Mouse (Mus musculus) neural tube, embryonic 12.5 days (tissue): ENCODE measurements around the gene Enho. TPM values are rescaled to one million over a fixed set of nuclear protein-coding genes. Genes with fewer than 3 reads are reported as not detected.
"Not testable (repeated sequence)": the region's sequence is repeated elsewhere in the genome, so short reads cannot be mapped to it uniquely, and the experiment has no call there.

Experiments used
- ATAC-seq: fragments of 200-750 bp; cut with Nextera tagmentation; 2 replicates; pipeline ENCODE4 v1.8.0; 2017; ENCODE audit warnings: low read depth, mild to moderate bottlenecking, moderate TSS enrichment, moderate library complexity; ENCODE audit not compliant: low FRiP score
- H3K27ac ChIP-seq: fragments of 300-500 bp; sonication (generic); 2 replicates; pipeline ENCODE4 v1.5.1; 2016
- H3K27me3 ChIP-seq: fragments of 300-500 bp; sonication (generic); replicated peaks from 2 replicates; pipeline ENCODE4 v1.6.1; 2016; ENCODE audit warnings: mild to moderate bottlenecking
- H3K36me3 ChIP-seq: fragments of 300-500 bp; sonication (generic); 2 replicates; pipeline ENCODE4 v1.6.1; 2016; ENCODE audit warnings: mild to moderate bottlenecking
- H3K4me1 ChIP-seq: fragments of 300-500 bp; sonication (generic); 2 replicates; pipeline ENCODE4 v1.6.1; 2016
- H3K4me2 ChIP-seq: fragments of 300-500 bp; sonication (generic); replicated peaks from 2 replicates; pipeline ENCODE4 v1.6.1; 2016; ENCODE audit warnings: mild to moderate bottlenecking
- H3K4me3 ChIP-seq: fragments of 300-500 bp; sonication (generic); 2 replicates; pipeline ENCODE4 v1.5.1; 2016
- H3K9ac ChIP-seq: fragments of 300-500 bp; sonication (generic); 2 replicates; pipeline ENCODE4 v1.6.1; 2016; ENCODE audit warnings: mild to moderate bottlenecking
- H3K9me3 ChIP-seq: fragments of 300-500 bp; sonication (generic); 2 replicates; pipeline ENCODE4 v1.6.1; 2016; ENCODE audit warnings: mild to moderate bottlenecking
- WGBS: fragments of 180-500 bp; shearing (Covaris S2); methylation state at CpG from one replicate; pipeline ENCODE4 v1.1.7; 2016; 5-methylcytosine and 5-hydroxymethylcytosine counted together
- polyA plus RNA-seq: library from polyadenylated mRNA; unstranded; fragments of >200 nt; fragmentation: Nextera tagmentation; extraction: Ambion mirVana; gene quantifications from 2 replicates; pipeline ENCODE4 v1.2.1, GENCODE M21; 2016

Gene Enho
- 73.6 and 74.1 TPM in 2 replicates for polyA plus RNA-seq

DNA sequence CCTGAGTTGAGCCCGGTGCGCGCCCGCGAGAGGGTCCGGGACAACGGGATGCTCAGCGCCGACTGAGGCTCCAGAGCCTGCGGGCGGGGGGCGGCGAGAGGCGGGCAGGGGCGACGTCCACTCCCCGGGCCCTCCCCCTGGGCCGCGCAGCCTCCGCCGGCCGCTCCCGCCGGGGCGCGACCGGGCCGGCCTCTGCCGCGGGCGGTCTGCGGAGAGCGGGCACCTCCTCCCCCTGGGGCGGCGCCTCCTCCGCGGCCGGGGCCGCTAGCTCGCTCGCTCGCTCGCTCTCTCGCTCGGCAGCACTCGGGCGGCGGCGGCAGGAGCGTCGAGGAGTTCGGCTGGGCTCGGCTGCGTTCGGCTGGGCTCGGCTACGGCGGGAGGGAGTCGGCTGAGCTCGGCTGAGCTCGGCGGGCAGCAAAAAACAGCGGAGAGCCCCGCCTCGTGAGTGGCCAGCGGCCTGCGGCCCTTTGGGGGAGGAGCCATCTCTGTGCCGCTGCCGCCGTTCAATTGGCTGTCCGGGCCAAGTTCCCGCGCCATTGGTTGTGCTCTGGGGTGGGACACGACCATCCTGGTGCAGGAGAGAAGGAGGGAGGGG lies at the start of gene Enho:
TSS of gene Enho (minus strand) at position 412 of the 595 bp plus-strand sequence.
- Histone ChIP-seq H3K4me2 (peak within 1 kb of the TSS; percentile 77), H3K27ac (peak within 1 kb of the TSS; percentile 91), H3K9ac (peak within 1 kb of the TSS; percentile 96), H3K9me3 (no peaks in the 10 kb centered on the region), H3K4me3 (peak within 1 kb of the TSS; percentile 74), H3K27me3 (no peaks in the 10 kb centered on the region), H3K36me3 (peaks cover 10% of the 10 kb centered on the region), H3K4me1 (peaks cover 46% of the 10 kb centered on the region)
- under 1% methylated on average over 70 of the region's 74 CpGs for WGBS
- ATAC-seq: peak; percentile 89

DNA sequence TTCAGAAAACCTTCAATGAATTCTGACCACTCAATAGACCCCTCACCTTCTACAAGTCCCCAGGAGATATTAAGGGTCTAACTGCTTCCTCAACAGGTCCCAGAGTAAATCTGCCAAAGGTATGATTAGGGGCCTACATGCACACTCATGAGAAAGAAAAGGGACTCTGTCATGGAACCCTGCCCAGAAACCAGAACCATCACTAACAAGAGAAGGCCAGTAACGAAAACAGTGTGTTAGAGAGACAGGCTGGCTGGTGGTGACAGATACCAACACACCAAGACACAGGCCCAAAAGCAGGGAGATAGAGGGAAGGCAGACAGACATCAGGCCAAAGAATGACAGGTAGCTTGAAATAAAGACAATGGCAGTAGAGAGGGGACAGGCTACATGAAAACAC lies 48.4 kb upstream of the Enho start:
- H3K9me3 ChIP-seq, H3K9ac ChIP-seq, H3K4me2 ChIP-seq, ATAC-seq, H3K27me3 ChIP-seq, H3K36me3 ChIP-seq, H3K27ac ChIP-seq, H3K4me3 ChIP-seq: not testable (repeated sequence)
- WGBS: 64% methylated on average over 1 of the region's 1 CpGs
- peaks cover 13% of the 10 kb centered on the region for H3K4me1 ChIP-seq

DNA sequence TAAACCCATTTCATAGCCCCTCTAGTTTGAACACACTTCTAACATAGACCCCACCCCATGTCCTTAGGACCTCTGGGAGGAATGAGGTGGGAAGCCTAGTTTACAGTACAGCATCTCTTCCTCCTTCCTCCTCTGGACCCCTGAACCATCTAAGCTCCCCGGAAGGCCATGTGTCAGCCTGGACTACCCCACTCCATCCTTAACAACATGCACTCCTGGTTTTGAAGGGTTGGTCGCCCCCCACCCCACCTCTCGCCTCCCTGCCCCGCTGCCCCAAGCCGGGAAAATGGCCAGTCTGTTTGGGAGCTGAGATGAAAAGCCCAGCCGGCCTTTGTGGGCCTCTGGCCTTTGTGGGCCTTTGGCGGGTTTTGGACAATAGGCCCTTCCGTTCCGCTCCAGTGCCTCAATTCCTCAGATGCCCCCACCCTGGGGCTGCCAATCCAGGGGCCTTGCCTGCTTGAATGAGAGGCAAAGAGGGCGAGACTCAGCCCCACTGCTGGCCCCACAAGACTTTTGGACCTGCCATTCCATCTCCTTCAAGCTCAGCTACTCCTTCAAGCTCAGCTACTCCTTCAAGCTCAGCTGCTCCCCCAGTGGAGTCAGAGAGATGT lies 45.9 kb upstream of the Enho start:
- not testable (repeated sequence) for H3K9ac ChIP-seq, H3K36me3 ChIP-seq, ATAC-seq, H3K9me3 ChIP-seq, H3K27ac ChIP-seq, H3K4me3 ChIP-seq, H3K4me2 ChIP-seq, H3K27me3 ChIP-seq
- H3K4me1 ChIP-seq: peaks cover 26% of the 10 kb centered on the region
- 10% methylated on average over 10 of the region's 10 CpGs for WGBS

DNA sequence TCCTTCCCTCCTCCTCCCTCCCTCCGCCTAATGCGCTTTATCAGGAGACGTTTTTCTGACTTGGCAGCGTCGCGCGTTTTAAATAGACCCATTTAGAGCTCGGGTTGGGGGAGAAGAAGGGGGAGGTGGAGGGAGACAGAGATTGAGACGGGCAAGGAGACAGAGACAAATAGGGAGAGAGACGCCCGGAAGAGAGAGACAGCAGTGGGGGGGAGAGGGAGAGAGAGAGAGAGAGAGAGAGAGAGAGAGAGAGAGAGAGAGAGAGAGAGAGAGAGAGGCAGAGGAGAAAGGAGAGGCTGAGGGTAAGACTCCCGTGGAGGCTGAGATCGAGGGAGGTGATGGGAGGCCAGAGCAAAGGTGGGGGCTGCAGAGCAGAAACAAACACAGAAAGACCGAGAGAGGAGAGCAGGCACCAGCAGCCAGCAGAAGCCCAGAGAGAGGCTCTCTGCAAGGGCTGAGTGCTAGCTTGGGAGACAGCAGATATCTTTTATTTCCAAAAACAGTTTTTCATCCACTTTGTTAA lies 44.9 kb upstream of the Enho start:
- not testable (repeated sequence) for H3K36me3 ChIP-seq, H3K27ac ChIP-seq, H3K27me3 ChIP-seq, H3K9me3 ChIP-seq, H3K4me3 ChIP-seq, H3K9ac ChIP-seq
- Histone ChIP-seq H3K4me2 (peak overlapping the region; percentile 32; the same call in 1 of the 2 replicates), H3K4me1 (peaks cover 34% of the 10 kb centered on the region)
- peak; percentile 25; the same call in 1 of the 2 replicates for ATAC-seq
- WGBS: under 1% methylated on average over 13 of the region's 14 CpGs

DNA sequence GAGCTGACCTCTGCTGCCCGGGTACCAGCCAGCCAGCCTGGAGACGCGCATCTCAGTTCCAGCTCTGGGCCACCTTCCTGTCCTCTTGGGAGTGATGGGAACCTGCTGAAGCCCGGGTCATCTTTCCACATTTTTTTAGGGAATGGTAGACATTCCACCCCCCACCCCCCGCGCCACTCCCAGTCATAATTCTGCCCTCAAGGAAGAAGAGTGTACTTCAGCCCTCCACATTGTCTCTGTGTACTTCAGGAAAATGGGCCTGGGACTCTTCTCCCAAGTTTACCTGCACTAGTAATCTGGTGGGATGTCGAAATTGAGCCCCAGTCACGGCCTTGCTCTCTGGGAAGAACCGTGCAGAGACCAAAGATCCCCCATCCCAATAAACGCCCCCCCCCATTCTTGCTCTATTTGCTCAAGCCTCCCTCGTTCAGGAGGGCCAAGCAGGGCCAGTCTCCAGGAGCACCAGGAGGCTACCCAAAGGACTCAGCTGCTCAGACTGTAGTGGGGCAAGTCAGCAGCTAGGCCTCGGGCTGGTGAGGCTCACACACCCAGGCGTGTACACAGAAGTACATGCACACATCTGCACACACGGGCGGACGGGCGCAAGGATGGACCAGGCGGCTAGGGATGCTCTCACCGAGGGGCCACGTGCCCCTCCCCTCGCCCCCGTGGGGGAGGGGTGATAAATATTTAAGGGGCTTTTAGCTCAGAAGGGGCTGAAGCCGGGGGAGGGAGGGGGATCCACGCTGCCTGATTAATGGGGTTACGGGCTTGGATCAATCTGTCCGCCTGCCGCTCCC lies 44.2 kb upstream of the Enho start:
- peak; percentile 68 for ATAC-seq
- Histone ChIP-seq H3K27ac (peak overlapping the region; percentile 53; the same call in 1 of the 2 replicates), H3K4me2 (peak overlapping the region; percentile 38), H3K4me1 (peaks cover 41% of the 10 kb centered on the region)
- H3K9me3 ChIP-seq, H3K27me3 ChIP-seq, H3K4me3 ChIP-seq, H3K36me3 ChIP-seq, H3K9ac ChIP-seq: not testable (repeated sequence)
- under 1% methylated on average over 24 of the region's 27 CpGs for WGBS

DNA sequence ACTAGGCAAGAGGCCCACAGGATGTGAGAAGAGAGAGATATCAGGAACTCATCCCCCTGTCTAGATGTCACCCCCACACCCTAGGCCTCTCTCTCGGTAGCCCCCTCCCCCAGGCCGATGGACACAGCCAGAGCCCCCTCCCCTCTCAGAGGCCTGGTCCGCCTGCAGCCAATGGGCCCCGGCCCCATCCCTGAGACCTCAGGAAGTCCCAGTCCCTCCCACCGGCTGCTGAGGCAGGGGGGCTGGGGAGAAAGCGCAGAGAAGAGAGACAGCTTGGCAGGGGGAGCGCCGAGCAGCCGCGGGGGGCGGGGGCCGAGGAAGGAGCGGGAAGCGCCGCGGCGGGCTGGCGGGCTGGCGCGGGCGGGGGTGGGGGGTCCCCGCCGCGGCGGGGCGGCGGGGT lies 43.2 kb upstream of the Enho start:
- WGBS: 0% methylated on average over 3 of the region's 27 CpGs
- H3K27ac ChIP-seq, H3K9me3 ChIP-seq, H3K36me3 ChIP-seq, H3K27me3 ChIP-seq: not testable (repeated sequence)
- peak overlapping the region; percentile 47 for H3K4me2 ChIP-seq
- peak; percentile 14; the same call in 1 of the 2 replicates for ATAC-seq
- H3K4me3 ChIP-seq: peak overlapping the region; percentile 16; the same call in 1 of the 2 replicates
- 0 out of 2 replicates have a peak overlapping the region, but pooled peaks have one; percentile 40 for H3K9ac ChIP-seq
- peaks cover 50% of the 10 kb centered on the region for H3K4me1 ChIP-seq

DNA sequence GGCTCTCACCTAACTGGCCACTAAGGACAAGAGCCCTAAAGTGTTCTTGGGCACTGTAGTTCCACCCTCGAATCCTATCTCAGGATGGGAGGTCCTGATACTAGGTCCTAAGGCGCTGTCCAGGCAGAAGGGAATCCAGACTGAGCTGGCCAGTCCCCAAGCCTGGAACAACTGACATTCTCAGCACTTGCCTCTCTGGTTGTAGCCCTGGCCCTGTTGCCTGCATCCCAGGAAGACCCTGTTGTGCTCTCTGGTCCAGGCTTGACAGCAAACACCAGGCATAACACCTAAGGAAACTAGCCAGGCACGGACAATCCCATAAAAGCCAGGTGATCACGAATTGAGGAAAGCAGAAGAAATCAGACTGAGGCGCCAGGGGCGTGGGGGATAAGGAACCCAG lies 42.7 kb upstream of the Enho start:
- 32% methylated on average over 6 of the region's 6 CpGs for WGBS

DNA sequence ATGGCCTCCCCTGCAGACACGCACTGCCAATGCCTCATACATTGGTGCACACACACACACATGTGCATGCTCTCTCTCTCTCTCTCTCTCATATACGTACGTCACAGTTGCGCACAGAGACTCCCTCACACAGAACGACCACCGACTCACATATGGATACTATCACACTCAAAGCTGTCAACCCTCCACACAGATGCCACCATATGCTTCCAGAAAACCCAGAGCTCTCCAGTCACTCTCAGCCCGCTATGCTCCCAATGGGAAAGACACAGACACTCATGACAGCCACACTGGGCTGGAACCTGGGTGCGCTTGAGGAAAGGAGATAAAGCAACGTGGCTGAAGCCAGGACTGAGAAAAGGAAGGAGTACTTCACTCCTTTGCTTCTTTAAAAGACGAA lies 41.8 kb upstream of the Enho start:
- Histone ChIP-seq H3K36me3 (peaks cover 9% of the 10 kb centered on the region; the same call in 1 of the 2 replicates), H3K9me3 (no peaks in the 10 kb centered on the region), H3K4me1 (peaks cover 63% of the 10 kb centered on the region), H3K4me3 (no peak overlapping the region), H3K9ac (0 out of 2 replicates have a peak overlapping the region, but pooled peaks have one; percentile 33), H3K27me3 (no peaks in the 10 kb centered on the region), H3K27ac (no peak overlapping the region), H3K4me2 (no peak overlapping the region)
- no peak for ATAC-seq
- 81% methylated on average over 10 of the region's 10 CpGs for WGBS

More for the DNA sequence above, 42.7 kb upstream of the Enho start:
- peak overlapping the region; percentile 1; the same call in 1 of the 2 replicates for H3K27ac ChIP-seq
- no peak for ATAC-seq
- H3K4me3 ChIP-seq: no peak overlapping the region
- no peaks in the 10 kb centered on the region for H3K9me3 ChIP-seq
- H3K27me3 ChIP-seq: no peaks in the 10 kb centered on the region
- peak overlapping the region; percentile 47 for H3K4me2 ChIP-seq
- peaks cover 9% of the 10 kb centered on the region; the same call in 1 of the 2 replicates for H3K36me3 ChIP-seq
- no peak overlapping the region for H3K9ac ChIP-seq
- peaks cover 54% of the 10 kb centered on the region for H3K4me1 ChIP-seq

DNA sequence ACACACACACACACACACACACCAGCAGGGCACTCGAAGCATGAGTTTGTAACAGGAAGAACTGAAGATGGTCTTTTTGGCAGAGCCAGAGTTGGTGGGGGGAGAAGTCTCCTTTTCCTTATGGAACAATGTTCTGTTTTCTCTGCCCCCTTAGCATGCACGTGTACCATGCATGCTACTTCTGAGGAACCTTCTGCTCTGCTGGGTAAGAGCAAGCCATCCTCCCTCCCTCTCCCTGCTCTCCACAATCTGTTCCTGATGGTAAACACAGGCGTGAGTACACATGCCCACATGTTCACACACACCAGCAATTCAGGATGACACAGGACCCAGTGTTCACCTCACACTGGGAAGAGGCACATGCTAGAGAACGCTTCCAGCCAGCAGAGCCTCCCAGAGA lies 41.1 kb upstream of the Enho start:
- H3K27me3 ChIP-seq: no peaks in the 10 kb centered on the region
- no peak overlapping the region for H3K4me2 ChIP-seq
- H3K27ac ChIP-seq: no peak overlapping the region
- peaks cover 67% of the 10 kb centered on the region for H3K4me1 ChIP-seq
- 65% methylated on average over 4 of the region's 4 CpGs for WGBS
- H3K4me3 ChIP-seq: no peak overlapping the region
- no peak overlapping the region for H3K9ac ChIP-seq
- H3K36me3 ChIP-seq: peaks cover 9% of the 10 kb centered on the region; the same call in 1 of the 2 replicates
- H3K9me3 ChIP-seq: no peaks in the 10 kb centered on the region
- no peak for ATAC-seq

DNA sequence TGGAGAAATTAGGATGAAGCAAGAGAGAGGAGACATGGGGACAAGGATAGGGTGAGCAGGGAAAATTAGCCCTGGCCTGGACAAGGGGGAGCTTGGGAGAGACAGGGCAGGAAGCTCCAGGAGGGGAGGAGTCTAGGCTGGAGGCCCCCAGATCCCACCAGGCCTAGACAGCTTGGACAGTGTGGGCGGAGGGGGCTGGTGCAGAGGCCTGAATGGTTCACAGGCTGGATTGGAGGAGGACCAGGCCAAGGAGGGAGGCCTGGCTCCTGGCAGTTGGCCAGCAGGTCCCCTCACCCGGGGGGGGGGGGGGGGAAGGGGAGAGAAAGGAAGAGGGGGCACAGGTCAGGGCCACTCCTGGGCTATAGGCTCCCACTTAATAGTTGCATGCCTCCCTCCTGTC lies 39.2 kb upstream of the Enho start:
- H3K4me3 ChIP-seq: no peak overlapping the region
- H3K27ac ChIP-seq: no peak overlapping the region

DNA sequence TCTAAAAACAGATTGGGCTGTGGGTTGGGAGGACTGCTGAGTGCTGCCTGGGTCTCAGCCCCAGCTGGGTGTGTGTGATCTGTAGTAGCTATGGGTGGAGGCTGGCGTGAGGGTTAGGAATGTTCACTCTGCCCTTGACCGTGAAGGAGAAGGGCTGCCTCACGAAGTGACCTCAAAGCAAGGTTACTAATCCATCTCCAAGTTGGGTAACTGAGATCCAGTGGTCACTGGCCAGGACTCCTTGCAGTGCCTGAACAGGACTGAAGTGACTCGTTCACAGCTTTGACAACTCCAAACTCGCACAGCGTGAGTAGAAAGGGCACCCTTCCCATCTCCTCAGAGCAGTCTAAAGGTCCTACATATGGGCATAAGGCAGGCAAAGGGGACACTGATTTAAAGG lies 38.7 kb upstream of the Enho start:
- H3K9me3 ChIP-seq: no peaks in the 10 kb centered on the region
- no peak for ATAC-seq
- H3K4me3 ChIP-seq: no peak overlapping the region
- H3K27me3 ChIP-seq: no peaks in the 10 kb centered on the region
- no peak overlapping the region for H3K27ac ChIP-seq
- no peak overlapping the region for H3K4me2 ChIP-seq
- 79% methylated on average over 6 of the region's 6 CpGs for WGBS
- no peak overlapping the region for H3K9ac ChIP-seq
- H3K4me1 ChIP-seq: peaks cover 82% of the 10 kb centered on the region
- peaks cover 15% of the 10 kb centered on the region; the same call in 1 of the 2 replicates for H3K36me3 ChIP-seq

More for the DNA sequence above, 39.2 kb upstream of the Enho start:
- whole genome bisulfite sequencing: 40% methylated on average over 1 of the region's 2 CpGs
- H3K4me1 ChIP-seq: peaks cover 82% of the 10 kb centered on the region
- 0 out of 2 replicates have a peak overlapping the region, but pooled peaks have one; percentile 7 for H3K4me2 ChIP-seq
- no peaks in the 10 kb centered on the region for H3K27me3 ChIP-seq
- no peak overlapping the region for H3K9ac ChIP-seq
- no peak for ATAC-seq
- no peaks in the 10 kb centered on the region for H3K9me3 ChIP-seq
- H3K36me3 ChIP-seq: peaks cover 15% of the 10 kb centered on the region; the same call in 1 of the 2 replicates
